Mouse (Mus musculus) skeletal muscle tissue, adult 2 months (tissue): ENCODE results near the gene C2cd5.
A peak's percentile ranks its signal among the peaks of the same experiment; 100 is the strongest.

Source experiments
- DNase-seq: peaks from one replicate; pipeline ENCODE4 v3.0.0-alpha.2; 2012; ENCODE audit warnings: low read depth, low spot score

C2cd5 gene

DNA sequence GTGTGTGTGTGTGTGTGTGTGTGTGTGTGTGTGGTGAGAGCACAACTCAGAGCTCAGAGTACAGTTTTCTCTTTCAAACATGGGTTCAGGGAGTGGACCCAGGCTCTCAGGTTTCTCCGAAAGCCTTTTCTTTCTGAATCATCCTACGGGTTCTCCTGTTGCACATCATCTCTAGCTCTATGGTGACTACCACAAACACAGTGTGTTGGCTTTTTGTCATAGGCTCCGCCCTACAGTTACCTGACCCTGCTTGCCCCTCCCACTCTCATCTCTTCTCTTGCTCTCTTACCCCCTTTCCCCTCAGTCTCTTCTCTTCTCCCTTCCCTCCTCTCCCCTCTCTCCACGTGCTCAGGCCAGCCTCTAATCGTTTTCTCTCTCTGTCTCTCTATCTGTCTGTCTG, 15.6 kb upstream of the C2cd5 start:
- DNase-seq = no peak

- DNase-seq = no peak
Measured at GRCm38 (mm10) chr6:143115011-143115445, 15.1 kb upstream of the C2cd5 start.

DNA sequence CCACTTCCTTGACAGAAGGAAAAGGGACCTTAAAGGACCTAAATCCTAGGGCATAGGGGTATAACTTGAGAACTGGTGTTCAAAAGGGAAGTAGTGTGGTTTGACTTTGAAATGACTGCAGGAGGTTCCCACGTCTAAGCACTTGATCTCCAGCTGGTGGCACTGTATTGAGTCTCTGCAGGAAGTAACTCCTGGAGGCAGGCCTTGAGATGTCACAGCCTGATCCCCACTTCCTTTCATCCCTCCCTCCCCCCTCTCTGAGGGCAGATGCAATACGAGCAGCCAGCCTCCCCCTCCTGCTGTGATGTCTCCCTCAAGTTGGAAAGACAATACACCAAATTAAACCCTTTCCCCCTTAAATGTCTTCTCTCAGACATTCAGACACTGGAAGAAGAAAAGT, 14.6 kb upstream of the C2cd5 start:
- DNase-seq = peak; percentile 24

DNA sequence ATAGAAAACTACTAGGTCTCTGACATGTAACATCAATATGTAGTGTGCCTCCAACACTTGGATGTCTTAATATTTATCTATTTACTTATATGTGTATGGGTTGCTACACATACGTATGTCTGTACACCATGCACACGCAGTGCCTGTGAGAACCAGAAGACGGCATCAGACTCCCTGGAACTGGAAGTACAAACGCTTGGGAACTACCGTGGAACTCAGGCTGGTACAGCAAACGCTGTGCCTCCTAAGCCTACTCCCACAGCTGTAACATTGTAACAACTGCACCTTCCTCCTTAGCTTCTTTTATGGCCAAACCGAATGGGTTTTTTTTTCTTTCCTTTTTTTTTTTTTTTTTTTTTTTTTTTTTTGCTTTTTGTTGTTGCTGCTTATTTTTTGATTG, 10.4 kb upstream of the C2cd5 start:
- DNase-seq = no peak

DNA sequence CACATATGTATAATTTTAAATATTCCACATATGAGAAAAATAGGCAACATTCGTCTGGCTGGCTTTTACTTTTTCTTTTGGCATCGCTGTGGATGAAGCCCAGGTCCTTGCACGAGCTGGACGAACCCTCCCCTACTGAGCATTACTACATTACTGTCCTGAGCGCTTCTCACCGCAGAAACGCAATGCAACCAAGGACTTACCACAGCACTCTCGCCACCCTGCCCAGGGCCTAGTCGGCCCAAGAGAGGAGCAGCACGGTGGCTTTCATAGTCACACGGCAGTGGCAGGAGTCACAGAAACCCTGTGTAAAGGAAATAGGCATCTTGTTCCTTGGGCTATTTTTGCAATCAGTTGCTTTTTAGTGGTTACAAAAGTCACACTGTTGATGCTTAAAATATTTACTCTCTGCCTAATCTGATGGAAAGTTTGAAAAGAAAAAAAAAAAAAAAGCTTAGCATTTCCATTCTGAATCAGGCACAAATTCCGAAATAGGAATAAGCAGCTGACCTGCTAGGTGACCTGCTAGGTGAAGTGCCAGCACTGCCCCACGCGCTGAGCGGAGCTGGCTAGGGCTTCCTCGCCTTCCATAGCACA, 9.8 kb upstream of the C2cd5 start:
- no peak for DNase-seq

GRCm38 (mm10) chr6:143108031-143108430, 8.1 kb upstream of the C2cd5 start:
- DNase-seq = no peak

DNA sequence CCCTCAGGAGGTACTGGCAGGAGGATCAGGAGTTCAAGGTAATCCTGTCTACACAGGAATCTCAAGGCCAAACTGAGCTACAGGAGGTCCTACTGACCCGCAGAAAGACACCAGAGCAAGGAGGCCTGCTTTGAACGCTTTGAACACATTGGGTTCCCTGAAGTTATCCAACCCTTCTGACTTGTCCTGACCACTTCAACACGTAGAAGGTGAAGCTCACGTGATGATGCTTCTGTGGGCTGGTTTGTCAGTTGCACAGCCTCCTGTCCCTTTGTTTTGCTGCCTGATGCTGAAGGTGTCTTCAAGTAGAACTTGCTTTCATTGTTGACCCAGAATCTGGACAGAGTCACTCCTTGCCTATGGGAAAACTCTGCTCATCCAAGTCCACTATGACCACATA, 7.7 kb upstream of the C2cd5 start:
- DNase-seq = no peak

DNA sequence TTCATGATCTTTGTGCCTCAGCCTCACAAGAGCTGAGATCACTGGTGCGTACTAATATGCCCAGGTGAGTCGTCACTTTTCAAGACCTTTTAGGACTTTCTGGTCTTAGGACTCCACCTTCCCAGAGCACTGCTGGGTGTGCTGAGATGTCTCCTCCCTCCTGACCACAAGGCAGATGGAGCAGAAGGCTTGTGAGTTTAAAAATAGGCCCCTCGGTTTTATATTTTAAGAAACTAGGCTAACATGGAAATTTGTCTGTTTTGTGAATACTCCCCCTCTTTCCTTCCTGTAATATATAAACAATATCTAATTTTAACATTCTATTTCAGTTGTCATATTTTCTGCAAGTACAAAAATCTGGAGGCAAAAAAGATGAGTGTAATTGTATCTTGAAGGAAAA, 5.8 kb upstream of the C2cd5 start:
- DNase-seq = no peak

DNA sequence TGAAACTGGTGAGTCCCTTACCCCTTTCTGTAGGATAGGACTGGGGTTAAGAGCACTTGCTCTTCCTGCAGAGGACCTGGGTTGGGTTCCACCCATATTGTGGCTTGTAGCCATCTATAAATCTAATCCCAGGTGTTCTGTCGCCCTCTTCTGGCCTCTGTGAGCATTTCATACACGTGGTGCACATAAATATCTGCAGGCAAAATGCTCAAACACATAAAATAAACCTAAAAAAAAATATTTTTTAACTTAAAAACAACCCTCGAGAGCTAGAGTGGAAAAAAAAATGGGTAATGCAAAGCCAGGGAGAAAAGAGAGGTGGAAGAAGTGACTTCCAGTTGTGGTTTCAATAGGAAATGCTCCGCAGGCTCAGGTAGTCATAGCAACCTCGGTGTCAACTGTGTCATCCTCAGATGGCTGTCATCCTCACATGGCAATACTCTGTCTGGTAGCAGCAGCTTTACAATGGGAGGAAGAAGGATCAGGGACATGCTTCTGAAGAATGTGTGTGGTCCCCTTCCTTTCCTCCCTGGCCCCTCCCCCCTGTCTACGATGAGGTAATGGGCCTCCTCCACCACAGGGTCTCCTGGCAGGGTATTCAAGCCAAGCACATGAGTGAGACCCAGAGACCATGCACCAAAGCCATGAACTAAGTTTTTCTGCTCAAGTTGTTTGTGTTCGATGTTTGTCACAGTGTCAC, 4.2 kb upstream of the C2cd5 start:
- no peak for DNase-seq

GRCm38 (mm10) chr6:143100478-143101115, 656 bp upstream of the C2cd5 start:
- DNase-seq = no peak

- DNase-seq = peak; percentile 18
Measured at GRCm38 (mm10) chr6:143099281-143099680, 660 bp downstream of the C2cd5 start.

DNA sequence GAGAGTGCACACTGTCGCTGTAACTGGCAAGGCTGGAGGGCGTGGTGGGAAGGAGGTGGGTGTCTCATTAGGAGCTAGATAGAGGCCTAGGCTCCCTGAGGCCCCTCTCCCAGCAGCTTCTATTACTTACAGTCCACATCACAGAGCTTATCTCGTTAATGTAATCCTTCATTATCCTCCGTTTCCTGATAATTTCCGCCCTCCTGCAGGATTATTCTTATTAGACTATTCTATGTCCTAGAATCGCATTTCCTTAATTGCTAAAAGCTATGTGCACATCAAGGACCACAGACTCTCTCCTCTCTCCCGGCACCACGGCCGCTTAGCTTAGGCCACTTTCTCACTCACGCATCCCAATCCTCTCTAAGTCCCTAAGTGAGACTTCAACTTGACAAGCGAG, 4.8 kb downstream of the C2cd5 start:
- no peak for DNase-seq

GRCm38 (mm10) chr6:143092856-143093255, 7.1 kb downstream of the C2cd5 start:
- no peak for DNase-seq

GRCm38 (mm10) chr6:143091076-143091475, 8.9 kb downstream of the C2cd5 start:
- no peak for DNase-seq

DNA sequence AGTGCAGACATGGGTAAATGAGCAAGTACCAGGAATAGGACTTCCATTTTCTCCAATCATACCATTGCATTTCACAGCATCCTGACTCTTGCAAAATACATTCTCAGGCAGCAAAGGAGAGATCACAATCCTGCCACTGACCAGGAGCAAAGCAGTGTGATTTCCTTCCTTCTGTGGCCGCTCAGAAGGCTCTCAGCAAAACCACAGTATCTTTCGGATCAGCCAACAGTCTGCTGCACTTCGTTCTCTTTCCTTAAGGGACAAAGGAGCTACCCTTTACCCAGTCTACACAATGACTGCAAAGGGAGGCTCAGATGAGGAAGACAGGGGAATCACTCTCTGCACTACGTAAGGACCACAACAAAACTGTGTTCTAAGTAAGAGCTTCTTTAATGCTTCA, 12.6 kb downstream of the C2cd5 start:
- no peak for DNase-seq

DNA sequence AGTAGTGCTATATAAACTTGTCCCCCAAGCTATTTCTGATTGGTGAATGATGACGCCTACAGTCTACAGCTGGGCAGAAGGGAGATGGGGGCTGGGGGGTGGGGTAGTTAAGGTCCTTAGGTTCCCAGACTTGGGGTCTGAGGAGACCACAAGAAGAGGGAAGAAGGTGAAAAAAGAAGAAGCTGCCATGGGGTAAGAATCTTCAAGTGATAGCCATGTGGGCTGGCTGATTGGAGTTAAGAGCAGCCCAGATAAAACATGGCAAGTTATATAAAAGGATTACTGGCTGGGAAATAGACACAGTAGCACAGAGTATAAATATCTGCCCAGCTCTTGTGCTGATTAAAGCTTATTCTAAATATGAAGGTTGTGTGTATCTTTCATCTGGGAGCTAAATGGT, 14.0 kb downstream of the C2cd5 start:
- no peak for DNase-seq

DNA sequence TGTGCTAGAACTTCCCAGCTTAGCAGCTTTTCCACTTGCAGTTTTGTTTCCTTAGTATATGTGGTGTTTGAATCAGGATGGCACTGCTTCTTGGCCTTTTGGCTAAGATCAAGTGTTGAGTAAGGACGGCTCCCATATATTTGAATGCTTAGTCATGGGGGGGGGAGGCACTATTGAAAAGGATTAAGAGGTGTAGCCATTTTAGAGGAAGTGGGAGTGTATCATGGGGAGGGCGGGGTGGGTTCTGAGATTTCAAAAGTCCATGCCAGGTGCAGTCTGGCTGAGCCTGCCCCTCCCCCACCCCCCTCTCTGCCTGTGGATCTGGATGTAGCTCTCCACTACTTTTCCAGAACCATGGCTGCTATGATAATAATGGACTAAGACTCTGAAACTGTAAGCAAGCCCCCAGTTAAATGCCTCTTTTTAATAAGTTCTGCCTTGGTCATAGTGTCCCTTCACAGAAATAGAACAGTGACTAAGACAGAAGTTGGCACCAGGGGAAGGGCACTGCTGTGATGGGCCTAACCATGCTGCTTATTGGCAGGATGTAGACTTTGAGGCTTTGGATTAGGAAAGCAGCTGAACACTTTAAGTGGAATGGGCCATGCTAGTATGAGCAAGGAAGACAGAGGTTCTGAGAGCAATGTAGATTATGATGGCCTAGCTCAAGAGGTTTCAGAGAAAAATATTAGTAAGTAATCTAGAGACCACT, 15.5 kb downstream of the C2cd5 start:
- DNase-seq = no peak

DNA sequence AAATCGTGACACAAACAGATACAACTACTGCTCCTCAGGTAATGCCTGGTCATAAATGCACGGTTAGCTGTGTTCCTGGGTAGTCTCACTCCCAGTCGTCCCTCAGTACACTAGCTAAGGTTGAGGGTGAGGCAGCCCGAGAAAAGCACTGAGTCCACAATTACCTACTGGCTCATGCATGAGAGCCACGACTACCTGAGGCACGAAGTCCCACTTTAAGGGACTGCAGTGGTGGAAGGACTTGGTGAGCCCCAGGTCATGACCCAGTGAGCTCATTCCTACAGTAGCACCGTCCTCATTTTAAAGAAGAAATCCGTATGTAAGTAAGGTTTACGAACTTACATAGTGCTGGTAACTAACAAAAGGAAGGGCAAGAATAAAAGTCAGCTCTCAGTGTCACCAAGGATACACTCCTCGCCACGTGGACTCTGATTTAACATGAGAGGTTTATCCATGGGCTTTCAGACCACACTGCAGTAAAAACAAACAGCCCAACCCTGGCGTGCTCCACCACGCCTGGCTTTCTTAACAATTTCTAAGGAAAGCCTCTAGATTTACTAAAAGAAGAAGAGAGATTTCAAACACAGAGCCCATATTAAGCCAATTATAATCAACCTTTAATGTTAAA, 18.3 kb downstream of the C2cd5 start:
- no peak for DNase-seq

DNA sequence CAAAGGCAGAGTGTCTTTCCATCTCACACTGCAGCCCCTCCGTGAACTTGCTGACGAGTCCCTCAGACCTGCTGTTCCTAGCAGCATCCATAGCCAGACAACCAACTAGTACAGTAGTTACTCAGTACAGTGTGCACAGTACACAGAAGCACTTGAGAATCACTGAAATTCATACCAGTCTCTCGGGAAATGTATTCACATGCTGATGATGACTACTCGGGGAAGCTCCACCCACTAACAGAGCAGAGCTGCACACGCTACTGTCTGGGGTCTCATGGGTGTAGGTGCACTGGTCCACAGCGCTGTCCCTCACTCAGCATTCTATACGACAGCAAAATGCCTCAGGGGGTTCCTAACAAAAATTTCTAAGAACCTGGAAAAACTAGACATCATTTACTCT, 19.2 kb downstream of the C2cd5 start:
- DNase-seq = no peak

DNA sequence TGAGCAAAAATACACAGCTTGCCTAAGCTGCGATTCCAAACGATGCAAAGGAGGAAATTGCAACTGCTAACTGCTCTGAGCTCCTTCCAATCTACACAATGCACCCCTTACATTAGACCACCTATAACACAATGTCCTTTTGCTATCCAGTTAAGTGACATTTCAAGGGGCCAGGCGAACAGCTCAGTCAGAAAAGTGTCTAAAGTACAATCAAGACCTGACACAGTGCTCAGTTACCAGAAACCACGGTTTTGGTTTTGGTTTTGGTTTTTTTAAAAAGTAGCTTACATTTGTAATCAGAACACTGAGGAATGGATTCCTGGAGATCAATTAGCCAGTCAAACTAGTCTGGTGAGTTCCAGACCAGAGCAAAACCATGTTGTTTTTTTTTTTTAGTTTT, 20.8 kb downstream of the C2cd5 start:
- DNase-seq = no peak

- DNase-seq = no peak
Measured at GRCm38 (mm10) chr6:143076461-143076860, 23.5 kb downstream of the C2cd5 start.

- DNase-seq = no peak
Measured at GRCm38 (mm10) chr6:143073914-143074313, 26.0 kb downstream of the C2cd5 start.
